Mouse (Mus musculus): ENCODE results near the gene Crtc1. TPM values are rescaled to one million over a fixed set of nuclear protein-coding genes. Genes with fewer than 3 reads are reported as not detected.
A peak's percentile ranks its signal among the peaks of the same experiment; 100 is the strongest.

Crtc1 gene
- total RNA-seq, 2 experiments from 2014 or later: 21.8 to 25.7 TPM

GRCm38 (mm10) chr8:70463306-70463705 is 23.9 kb upstream of the Crtc1 start:
- no peak for DNase-seq

GRCm38 (mm10) chr8:70462516-70462813 is 23.1 kb upstream of the Crtc1 start:
- no peak for DNase-seq

GRCm38 (mm10) chr8:70461765-70462515 is 22.6 kb upstream of the Crtc1 start:
- peak; percentile 84 to 86 for DNase-seq

- peak in 1 of 2 experiments; percentile 43 for DNase-seq
Observed at GRCm38 (mm10) chr8:70460606-70461005, 21.2 kb upstream of the Crtc1 start.

GRCm38 (mm10) chr8:70460199-70460598 is 20.8 kb upstream of the Crtc1 start:
- DNase-seq: peak in 1 of 2 experiments; percentile 49

GRCm38 (mm10) chr8:70459636-70460035 is 20.3 kb upstream of the Crtc1 start:
- DNase-seq: no peak

- DNase-seq: peak; percentile 51 to 58
Observed at GRCm38 (mm10) chr8:70458462-70458861, 19.1 kb upstream of the Crtc1 start.

- DNase-seq: no peak
Observed at GRCm38 (mm10) chr8:70457882-70458281, 18.5 kb upstream of the Crtc1 start.

- DNase-seq: peak; percentile 68 to 75
Observed at GRCm38 (mm10) chr8:70456996-70457395, 17.6 kb upstream of the Crtc1 start.

GRCm38 (mm10) chr8:70453852-70454251 is 14.5 kb upstream of the Crtc1 start:
- no peak for DNase-seq

- no peak for DNase-seq
Observed at GRCm38 (mm10) chr8:70452196-70452966, 13.0 kb upstream of the Crtc1 start.

- peak; percentile 45 to 69 for DNase-seq
Observed at GRCm38 (mm10) chr8:70447639-70448420, 8.5 kb upstream of the Crtc1 start.

- DNase-seq: no peak
Observed at GRCm38 (mm10) chr8:70445988-70446387, 6.6 kb upstream of the Crtc1 start.

- peak in 1 of 2 experiments; percentile 27 for DNase-seq
Observed at GRCm38 (mm10) chr8:70443326-70443725, 3.9 kb upstream of the Crtc1 start.

- DNase-seq: no peak
Observed at GRCm38 (mm10) chr8:70441565-70441964, 2.2 kb upstream of the Crtc1 start.

- DNase-seq: no peak
Observed at GRCm38 (mm10) chr8:70440246-70440645, 867 bp upstream of the Crtc1 start.

GRCm38 (mm10) chr8:70439848-70440179 is 435 bp upstream of the Crtc1 start:
- no peak for DNase-seq

- no peak for DNase-seq
Observed at GRCm38 (mm10) chr8:70438423-70438822, 956 bp downstream of the Crtc1 start.

GRCm38 (mm10) chr8:70435156-70435555 is 4.2 kb downstream of the Crtc1 start:
- no peak for DNase-seq

GRCm38 (mm10) chr8:70432991-70433536 is 6.3 kb downstream of the Crtc1 start:
- DNase-seq: no peak

GRCm38 (mm10) chr8:70431213-70431612 is 8.2 kb downstream of the Crtc1 start:
- no peak for DNase-seq

- no peak for DNase-seq
Observed at GRCm38 (mm10) chr8:70426300-70426907, 13.0 kb downstream of the Crtc1 start.
